Mouse (Mus musculus) E14TG2a.4 (cell line): ENCODE measurements around the gene Cacna2d4.

Source experiments
- CTCF ChIP-seq: conservative IDR thresholded peaks from 2 replicates; pipeline ENCODE4 v1.5.1; 2014; ENCODE audit warnings: low read length
- NANOG ChIP-seq: IDR thresholded peaks from 2 replicates; pipeline ENCODE4 v1.6.1; 2014; ENCODE audit warnings: borderline replicate concordance, low read length, mixed read lengths
- POU5F1 ChIP-seq: IDR thresholded peaks from 2 replicates; pipeline ENCODE4 v1.6.1; 2014; ENCODE audit warnings: low read length, borderline replicate concordance

DNA sequence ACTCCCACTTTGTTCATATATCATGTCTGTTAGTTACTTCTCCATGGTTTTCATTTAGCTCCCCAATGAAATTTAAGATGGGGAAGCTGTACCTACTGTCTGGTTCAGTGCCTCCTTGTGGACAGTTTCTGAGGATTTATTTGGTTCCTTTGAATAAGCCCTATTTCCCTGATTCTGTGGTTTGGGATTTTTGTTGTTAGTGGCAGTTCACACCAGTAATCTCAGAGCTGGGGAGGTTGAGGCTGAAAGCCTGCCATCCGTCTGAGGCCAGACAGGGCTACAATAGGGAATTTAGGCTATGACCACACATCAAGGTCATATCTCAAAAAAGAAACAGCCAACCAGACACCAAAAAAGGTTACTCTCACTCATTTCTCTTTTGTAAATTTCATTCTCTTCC, 142.3 kb downstream of the Cacna2d4 start:
- TF ChIP-seq CTCF, result no peak
- no peak for TF ChIP-seq NANOG
- no peak for TF ChIP-seq POU5F1
